Mouse (Mus musculus) forebrain, embryonic 16.5 days (tissue): Measurements from ENCODE around the gene Lims1. TPM values are rescaled to one million over a fixed set of nuclear protein-coding genes. Genes with fewer than 3 reads are reported as not detected.

Source experiments
- ATAC-seq: fragments of 200-750 bp; cut with Nextera tagmentation; 2 replicates; pipeline ENCODE4 v1.8.0; 2017; ENCODE audit warnings: mild to moderate bottlenecking, moderate library complexity
- H3K27ac ChIP-seq: fragments of 300-500 bp; sonication (generic); 2 replicates; pipeline ENCODE4 v1.5.1; 2014; ENCODE audit warnings: low read length, control low read depth
- H3K27me3 ChIP-seq: fragments of 300-500 bp; sonication (generic); replicated peaks from 2 replicates; pipeline ENCODE4 v1.6.1; 2014; ENCODE audit warnings: low read length; ENCODE audit not compliant: control insufficient read depth, insufficient read depth
- H3K36me3 ChIP-seq: fragments of 300-500 bp; sonication (generic); 2 replicates; pipeline ENCODE4 v1.6.1; 2014; ENCODE audit not compliant: control insufficient read depth, insufficient read depth
- H3K4me1 ChIP-seq: fragments of 300-500 bp; sonication (generic); replicated peaks from 2 replicates; pipeline ENCODE4 v1.6.1; 2014; ENCODE audit warnings: low read length; ENCODE audit not compliant: control insufficient read depth, insufficient read depth
- H3K4me2 ChIP-seq: fragments of 300-500 bp; sonication (generic); 2 replicates; pipeline ENCODE4 v1.6.1; 2014; ENCODE audit warnings: mild to moderate bottlenecking, low read length, control low read depth
- H3K4me3 ChIP-seq: fragments of 300-500 bp; sonication (generic); replicated peaks from 2 replicates; pipeline ENCODE4 v1.5.1; 2014; ENCODE audit warnings: mild to moderate bottlenecking, low read length, control low read depth
- H3K9ac ChIP-seq: fragments of 300-500 bp; sonication (generic); replicated peaks from 2 replicates; pipeline ENCODE4 v1.6.1; 2014; ENCODE audit warnings: low read depth, low read length, control low read depth
- H3K9me3 ChIP-seq: fragments of 300-500 bp; sonication (generic); 2 replicates; pipeline ENCODE4 v1.6.1; 2016; ENCODE audit warnings: low read length; ENCODE audit not compliant: control insufficient read depth
- WGBS: fragments of 180-500 bp; shearing (Covaris S2); extraction: QIAGEN DNeasy Blood & Tissue Kit; methylation state at CpG from one replicate; pipeline ENCODE4 v1.1.7; 2014; 5-methylcytosine and 5-hydroxymethylcytosine counted together
- polyA plus RNA-seq: library from polyadenylated mRNA; unstranded; fragments of >200 nt; fragmentation: Nextera tagmentation; extraction: Ambion mirVana; gene quantifications from 2 replicates; pipeline ENCODE4 v1.2.1, GENCODE M21; 2015

Lims1 gene
- polyA plus RNA-seq, 1 experiment from 2014 or later: 64.2 TPM

DNA sequence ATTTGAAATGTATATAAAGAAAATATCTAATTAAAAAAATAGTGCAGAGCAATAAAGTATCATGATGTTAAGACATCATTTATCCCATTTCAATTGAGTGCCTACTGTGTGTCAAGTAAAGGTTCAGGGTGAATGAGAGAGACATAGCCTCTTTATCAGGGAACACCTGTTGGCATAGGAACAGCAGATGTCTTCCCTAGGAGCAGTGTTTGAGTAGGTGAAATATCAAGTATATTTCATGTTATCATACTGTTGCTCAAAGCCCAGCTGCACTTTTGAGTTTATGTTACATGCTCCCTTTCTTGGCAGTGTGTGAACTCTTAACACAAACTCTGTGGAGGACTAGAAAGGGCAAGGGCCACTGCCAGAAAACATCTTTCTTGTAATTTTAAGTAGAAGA, 50.6 kb downstream of the Lims1 start:
- Histone ChIP-seq H3K27ac (no peak overlapping the region), H3K27me3 (no peaks in the 10 kb centered on the region), H3K4me3 (no peak overlapping the region), H3K4me1 (peaks cover 24% of the 10 kb centered on the region), H3K4me2 (no peak overlapping the region), H3K9me3 (no peaks in the 10 kb centered on the region), H3K9ac (no peak overlapping the region), H3K36me3 (no peaks in the 10 kb centered on the region)
- ATAC-seq: no peak

DNA sequence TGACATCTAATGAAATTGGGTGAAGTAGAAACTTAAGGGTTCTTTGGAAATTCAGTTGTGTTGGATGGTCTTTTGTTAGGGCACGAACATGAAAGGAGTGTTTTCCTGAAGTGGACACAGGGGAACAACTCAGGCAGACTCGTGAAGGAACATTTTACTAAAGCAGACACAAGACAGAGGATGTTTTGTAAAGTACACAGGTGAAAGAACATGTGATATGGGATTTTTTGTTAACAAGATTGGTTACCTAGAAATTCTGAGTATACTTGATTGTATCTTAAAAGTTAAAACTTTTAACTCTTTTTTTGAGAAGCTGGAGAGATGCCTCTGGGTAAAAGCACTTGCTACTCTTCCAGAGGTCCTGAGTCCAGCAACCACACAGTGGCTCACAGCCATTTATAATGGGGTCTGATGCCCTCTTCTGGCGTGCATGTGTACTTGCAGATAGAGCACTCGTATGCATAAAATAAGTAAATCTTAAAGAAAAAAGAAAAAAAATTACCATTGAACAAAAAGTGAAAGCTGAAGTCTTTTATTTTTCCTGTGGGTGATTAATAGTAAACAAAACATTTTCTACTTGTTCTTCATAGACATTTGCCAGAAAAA, 54.4 kb downstream of the Lims1 start:
- no peak overlapping the region for H3K27ac ChIP-seq
- H3K9ac ChIP-seq: no peak overlapping the region
- peaks cover 7% of the 10 kb centered on the region for H3K4me1 ChIP-seq
- no peaks in the 10 kb centered on the region for H3K9me3 ChIP-seq
- no peak overlapping the region for H3K4me2 ChIP-seq
- no peak overlapping the region for H3K4me3 ChIP-seq
- no peaks in the 10 kb centered on the region for H3K36me3 ChIP-seq
- H3K27me3 ChIP-seq: no peaks in the 10 kb centered on the region
- peak; percentile 57; the same call in 1 of the 2 replicates for ATAC-seq
- 23% methylated on average over 4 of the region's 4 CpGs for WGBS

DNA sequence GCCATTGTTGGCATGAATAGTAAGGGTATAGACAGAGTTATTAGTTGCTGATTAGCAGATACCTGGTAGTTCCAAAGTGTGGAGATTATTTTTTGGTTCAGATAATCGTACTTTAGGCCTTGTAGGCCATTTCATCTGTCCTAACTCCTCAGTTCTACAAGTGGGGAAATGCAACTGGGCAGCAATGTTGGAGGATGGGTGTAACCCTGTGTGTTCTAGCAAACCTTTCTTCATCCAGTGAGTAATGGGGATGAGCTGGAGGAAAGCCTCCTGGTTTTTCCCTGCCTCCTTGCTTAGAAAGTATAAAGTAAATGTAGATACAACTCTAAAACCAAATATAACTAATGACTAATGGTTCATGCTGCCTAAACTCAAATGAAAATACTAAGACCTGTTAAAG, 55.1 kb downstream of the Lims1 start:
- Histone ChIP-seq H3K27me3 (no peaks in the 10 kb centered on the region), H3K36me3 (no peaks in the 10 kb centered on the region), H3K9me3 (no peaks in the 10 kb centered on the region), H3K4me2 (no peak overlapping the region), H3K4me3 (no peak overlapping the region), H3K9ac (no peak overlapping the region), H3K4me1 (peaks cover 12% of the 10 kb centered on the region), H3K27ac (no peak overlapping the region)
- no peak for ATAC-seq
- WGBS: 48% methylated on average over 1 of the region's 1 CpGs

DNA sequence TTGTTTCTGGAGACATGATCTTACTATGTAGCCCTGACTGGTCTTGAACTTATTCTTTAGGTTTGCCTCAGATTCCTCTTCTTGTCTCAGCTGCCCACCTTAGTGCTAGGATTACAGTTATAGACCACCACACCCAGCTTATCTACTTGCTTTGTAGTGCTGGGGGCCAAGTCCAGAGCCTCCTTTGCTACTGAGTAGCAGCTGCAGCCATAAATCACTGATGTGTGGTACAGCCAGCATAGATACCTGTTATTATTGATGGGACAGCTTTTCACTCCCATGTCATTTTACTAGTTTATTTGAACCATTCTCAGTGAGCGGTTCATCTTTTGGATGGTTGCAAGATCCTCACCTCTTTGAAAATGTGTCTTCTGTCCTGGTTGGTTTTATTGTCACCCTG, 56.4 kb downstream of the Lims1 start:
- Histone ChIP-seq H3K27ac (no peak overlapping the region), H3K4me3 (no peak overlapping the region)
- 100% methylated on average over 1 of the region's 1 CpGs for WGBS

DNA sequence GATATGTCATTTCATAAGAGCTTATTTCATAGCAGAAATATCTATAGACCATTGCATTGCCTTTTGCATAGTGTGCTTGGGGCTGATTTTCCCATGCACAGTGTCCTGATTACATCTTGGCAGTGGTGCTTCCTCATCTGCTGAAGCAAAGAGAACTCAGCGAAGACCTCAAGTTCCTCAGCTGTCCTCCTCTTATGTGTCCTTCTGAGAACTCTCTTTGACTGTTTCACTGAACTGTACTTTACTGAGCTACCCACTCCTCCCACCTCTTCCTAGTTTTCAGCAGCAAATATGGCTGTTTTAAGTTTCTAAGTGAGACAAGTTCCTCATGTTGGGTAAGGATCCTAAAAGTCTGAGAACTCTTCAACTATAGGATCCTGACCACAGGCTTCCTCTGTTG, 58.6 kb downstream of the Lims1 start:
- Histone ChIP-seq H3K9me3 (no peaks in the 10 kb centered on the region), H3K4me3 (no peak overlapping the region), H3K4me1 (peaks cover 33% of the 10 kb centered on the region), H3K36me3 (no peaks in the 10 kb centered on the region), H3K27ac (no peak overlapping the region; the same call in 1 of the 2 replicates), H3K4me2 (no peak overlapping the region), H3K27me3 (no peaks in the 10 kb centered on the region), H3K9ac (no peak overlapping the region)
- no peak for ATAC-seq
- 90% methylated on average over 1 of the region's 1 CpGs for WGBS

More for the DNA sequence above, 56.4 kb downstream of the Lims1 start:
- no peak overlapping the region for H3K4me2 ChIP-seq
- H3K36me3 ChIP-seq: no peaks in the 10 kb centered on the region
- H3K4me1 ChIP-seq: peaks cover 21% of the 10 kb centered on the region
- no peak overlapping the region for H3K9ac ChIP-seq
- no peaks in the 10 kb centered on the region for H3K27me3 ChIP-seq
- no peaks in the 10 kb centered on the region for H3K9me3 ChIP-seq
- no peak for ATAC-seq

DNA sequence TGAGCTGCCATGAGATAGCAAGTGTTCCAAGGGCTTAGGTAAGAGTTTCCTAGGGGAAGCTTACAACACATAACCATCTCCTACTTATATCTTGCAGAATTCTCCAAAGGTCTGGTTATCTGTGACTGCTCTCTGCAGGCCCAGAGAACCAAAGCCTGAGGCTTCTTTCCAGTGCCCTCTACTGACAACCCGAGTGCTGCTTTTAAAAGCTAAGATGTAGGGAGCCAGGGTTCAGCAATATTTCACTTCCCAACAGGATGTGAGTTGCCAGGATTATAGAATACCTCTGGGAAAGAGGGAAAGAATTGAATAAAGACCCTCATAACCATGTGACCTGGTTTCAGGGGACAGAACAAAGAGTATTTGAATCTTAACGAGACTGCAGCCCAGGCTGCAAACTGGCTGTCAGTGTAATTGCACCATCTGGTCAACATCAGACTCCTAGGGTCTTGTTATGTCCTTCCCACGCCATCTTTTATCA, 59.4 kb downstream of the Lims1 start:
- no peaks in the 10 kb centered on the region for H3K27me3 ChIP-seq
- peak; percentile 70 for ATAC-seq
- no peak overlapping the region for H3K4me3 ChIP-seq
- peaks cover 33% of the 10 kb centered on the region for H3K4me1 ChIP-seq
- WGBS: 6% methylated on average over 3 of the region's 3 CpGs
- H3K27ac ChIP-seq: peak overlapping the region; percentile 78
- no peak overlapping the region; the same call in 1 of the 2 replicates for H3K4me2 ChIP-seq
- H3K9me3 ChIP-seq: no peaks in the 10 kb centered on the region
- no peaks in the 10 kb centered on the region for H3K36me3 ChIP-seq
- no peak overlapping the region for H3K9ac ChIP-seq

DNA sequence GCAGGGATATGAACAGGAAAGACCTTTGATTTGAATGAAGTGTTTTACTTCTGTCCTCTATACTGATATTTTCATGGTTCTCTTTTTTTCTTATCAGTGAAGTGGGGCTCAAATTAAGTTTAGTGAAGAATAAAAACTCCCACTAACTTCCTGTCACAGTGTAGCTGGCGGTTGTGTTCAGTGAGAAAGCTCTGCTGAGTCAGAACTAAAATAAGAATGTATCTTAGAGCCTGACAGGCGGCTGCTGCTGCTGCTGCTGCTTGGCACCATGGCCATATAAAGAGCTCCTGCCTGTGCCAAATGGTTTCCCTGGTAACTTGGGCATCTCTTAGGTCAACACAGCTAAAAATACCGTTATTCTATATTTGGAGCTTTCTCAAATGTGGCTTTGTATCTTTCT, 60.0 kb downstream of the Lims1 start:
- H3K27me3 ChIP-seq: no peaks in the 10 kb centered on the region
- 3% methylated on average over 3 of the region's 3 CpGs for WGBS
- H3K9me3 ChIP-seq: no peaks in the 10 kb centered on the region
- peak overlapping the region; percentile 29 for H3K4me2 ChIP-seq
- H3K9ac ChIP-seq: no peak overlapping the region
- ATAC-seq: peak; percentile 80
- no peaks in the 10 kb centered on the region for H3K36me3 ChIP-seq
- H3K4me3 ChIP-seq: no peak overlapping the region
- H3K4me1 ChIP-seq: peaks cover 33% of the 10 kb centered on the region
- H3K27ac ChIP-seq: peak overlapping the region; percentile 67

DNA sequence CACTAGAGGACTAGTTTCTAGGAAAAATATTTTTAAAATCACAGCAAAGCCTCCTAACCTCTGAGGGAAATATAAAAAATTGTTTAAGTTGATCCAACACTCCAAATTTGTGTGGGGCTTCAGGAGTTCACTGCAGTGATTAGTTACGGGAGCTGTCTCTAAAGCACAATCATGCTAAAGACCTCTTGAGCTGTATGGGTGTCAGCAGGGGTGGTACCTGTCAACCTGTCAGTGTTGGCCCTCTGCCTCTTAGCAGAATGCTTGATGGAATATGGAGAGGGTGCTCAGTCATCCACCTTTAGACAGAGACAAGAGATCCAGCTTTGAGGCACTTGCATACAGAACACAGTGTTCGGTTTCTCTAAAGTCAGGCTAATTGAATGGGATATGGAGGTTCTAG, 60.5 kb downstream of the Lims1 start:
- WGBS: 52% methylated on average over 2 of the region's 2 CpGs
- no peak overlapping the region for H3K4me2 ChIP-seq
- no peaks in the 10 kb centered on the region for H3K27me3 ChIP-seq
- H3K27ac ChIP-seq: peak overlapping the region; percentile 72
- no peaks in the 10 kb centered on the region for H3K36me3 ChIP-seq
- H3K4me3 ChIP-seq: no peak overlapping the region
- ATAC-seq: peak; percentile 25; the same call in 1 of the 2 replicates
- H3K9me3 ChIP-seq: no peaks in the 10 kb centered on the region
- H3K9ac ChIP-seq: no peak overlapping the region
- peaks cover 33% of the 10 kb centered on the region for H3K4me1 ChIP-seq

DNA sequence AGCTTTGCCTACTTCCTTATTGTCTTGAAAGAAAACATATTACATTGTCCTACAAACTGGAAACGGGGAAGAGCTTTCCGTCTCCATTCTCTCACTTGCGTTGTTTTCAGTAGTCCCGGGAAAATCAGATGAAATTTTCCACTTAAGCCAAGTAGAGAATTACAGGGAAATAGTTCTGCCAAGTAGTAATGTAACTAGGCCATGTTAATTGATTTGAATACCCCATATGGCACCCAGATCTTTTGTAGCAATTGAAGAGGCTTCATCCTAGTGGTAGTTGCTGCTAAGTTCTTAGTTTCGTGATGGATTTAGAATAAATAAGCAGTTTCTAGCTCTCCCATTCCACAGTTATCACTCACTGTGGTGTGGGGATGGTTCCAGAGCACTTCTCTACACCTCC, 62.4 kb downstream of the Lims1 start:
- Histone ChIP-seq H3K4me1 (peaks cover 33% of the 10 kb centered on the region), H3K4me3 (no peak overlapping the region), H3K4me2 (no peak overlapping the region), H3K36me3 (no peaks in the 10 kb centered on the region), H3K27ac (peak overlapping the region; percentile 70; the same call in 1 of the 2 replicates), H3K27me3 (no peaks in the 10 kb centered on the region), H3K9ac (no peak overlapping the region), H3K9me3 (no peaks in the 10 kb centered on the region)
- ATAC-seq: peak; percentile 31; the same call in 1 of the 2 replicates
- 55% methylated on average over 5 of the region's 5 CpGs for WGBS

DNA sequence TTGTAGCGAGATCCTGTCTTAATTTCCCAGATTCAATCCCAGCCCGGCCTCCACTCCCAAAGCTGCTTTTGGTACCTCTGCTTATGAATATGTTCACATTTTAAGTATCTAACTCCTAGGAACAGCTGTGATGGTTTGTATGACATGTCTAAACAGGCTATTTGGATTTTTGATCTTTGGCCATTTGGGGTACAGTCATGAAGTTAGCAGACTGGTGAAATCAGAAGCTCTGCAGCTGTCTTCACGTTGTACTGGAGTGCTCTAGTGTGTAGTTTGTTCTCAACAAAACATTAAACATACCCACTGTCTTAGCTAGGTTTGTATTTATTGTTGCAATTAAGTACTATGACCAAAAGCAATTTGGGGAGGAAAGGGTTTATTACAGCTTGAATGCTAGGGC, 63.7 kb downstream of the Lims1 start:
- Histone ChIP-seq H3K27ac (no peak overlapping the region), H3K27me3 (no peaks in the 10 kb centered on the region), H3K9ac (no peak overlapping the region), H3K4me2 (no peak overlapping the region), H3K4me3 (no peak overlapping the region), H3K9me3 (no peaks in the 10 kb centered on the region), H3K4me1 (peaks cover 33% of the 10 kb centered on the region), H3K36me3 (no peaks in the 10 kb centered on the region)
- 93% methylated on average over 3 of the region's 3 CpGs for WGBS
- no peak for ATAC-seq
